Mouse (Mus musculus): Measurements from ENCODE around the gene Ugcg.

Ugcg gene

DNA sequence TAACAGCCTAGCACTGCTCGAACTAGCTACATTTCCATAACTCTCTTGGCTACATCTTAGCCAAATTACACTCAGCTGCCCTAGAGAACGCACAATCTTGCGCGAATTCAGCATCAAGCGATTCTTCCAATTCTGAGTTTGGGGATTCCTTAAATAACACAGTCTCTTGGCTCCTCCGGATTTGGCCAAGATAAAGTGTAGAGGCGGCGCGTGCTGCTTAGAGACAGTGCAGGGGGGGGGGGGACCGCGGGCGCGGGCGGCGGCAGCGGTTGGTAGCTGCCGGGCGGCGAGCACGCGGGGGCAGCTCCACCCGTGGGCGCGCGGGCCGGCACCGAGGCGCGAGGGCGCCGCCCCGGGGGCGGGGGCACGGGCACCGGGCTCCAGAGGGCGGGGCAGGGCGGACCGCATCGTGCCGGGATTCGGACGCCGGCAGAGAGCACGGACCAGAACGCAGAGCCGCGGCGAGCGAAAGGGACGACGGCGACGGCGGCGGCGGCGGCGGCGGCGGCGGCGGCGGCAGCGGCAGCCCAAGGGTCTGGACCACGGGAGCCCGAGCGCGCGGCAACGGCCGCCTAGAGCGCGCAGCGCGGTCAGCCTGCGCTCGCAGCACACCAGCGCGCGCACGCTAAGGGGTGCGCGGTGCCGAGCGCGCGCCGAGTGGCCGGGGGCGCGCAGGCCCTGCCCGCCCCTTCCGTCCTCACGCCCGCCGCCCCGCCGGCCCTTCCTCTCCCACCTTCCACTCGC lies at the start of gene Ugcg:
Ugcg (plus strand) TSS at position 456 of the 744 bp plus-strand sequence.
- DNase-seq (ENCODE audit: low spot score): peak; percentile 85

- no peak for DNase-seq (ENCODE audit: low spot score)
Observed at GRCm38 (mm10) chr4:59149043-59149442, 40.0 kb upstream of the Ugcg start.

GRCm38 (mm10) chr4:59150907-59151306 lies 38.1 kb upstream of the Ugcg start:
- DNase-seq (ENCODE audit: low spot score): no peak

GRCm38 (mm10) chr4:59151953-59152352 lies 37.1 kb upstream of the Ugcg start:
- DNase-seq (ENCODE audit: low spot score): no peak

- no peak for DNase-seq (ENCODE audit: low spot score)
Observed at GRCm38 (mm10) chr4:59156897-59157592, 32.0 kb upstream of the Ugcg start.

GRCm38 (mm10) chr4:59157654-59158053 lies 31.4 kb upstream of the Ugcg start:
- DNase-seq (ENCODE audit: low spot score): no peak

DNA sequence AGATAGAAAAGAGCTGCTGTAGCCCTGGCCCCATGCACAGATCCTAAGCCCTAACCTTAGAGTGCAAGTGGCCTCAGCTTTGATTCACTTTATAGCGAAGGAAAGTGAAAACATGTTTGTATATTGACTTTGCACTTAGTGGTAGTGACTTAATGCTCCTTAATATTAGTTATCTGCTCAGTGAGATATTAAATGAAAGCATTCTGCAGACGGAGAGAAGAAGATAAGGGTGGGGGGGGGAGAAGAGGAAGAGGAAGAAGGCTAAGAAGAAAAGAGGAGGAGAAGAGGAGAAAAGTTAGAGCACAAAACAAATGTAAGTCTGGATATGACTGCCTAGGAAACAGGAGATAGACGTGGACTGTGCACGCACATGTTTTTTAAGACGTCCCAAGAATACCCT lies 28.8 kb upstream of the Ugcg start:
- no peak for DNase-seq (ENCODE audit: low spot score)

- DNase-seq (ENCODE audit: low spot score): no peak
Observed at GRCm38 (mm10) chr4:59160959-59161670, 27.9 kb upstream of the Ugcg start.

DNA sequence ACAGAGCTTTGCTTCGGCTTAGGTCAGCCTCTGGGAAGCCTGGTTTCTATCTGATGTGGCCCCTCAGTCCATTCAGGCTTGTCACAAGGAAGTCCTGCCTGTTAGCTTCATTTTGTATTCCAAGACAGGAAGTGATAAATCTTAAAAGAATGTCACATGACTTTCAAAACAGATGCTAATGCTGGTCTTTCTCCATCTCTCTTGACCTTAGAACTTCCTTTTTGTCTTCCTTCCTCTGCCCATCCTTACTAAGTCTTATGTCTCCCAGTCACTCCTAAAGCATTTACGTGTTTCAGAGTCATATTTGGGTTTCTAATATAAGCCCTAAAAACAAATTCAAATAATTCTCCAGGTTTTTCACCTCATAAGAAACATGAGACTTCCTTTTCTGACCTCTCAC lies 25.0 kb upstream of the Ugcg start:
- no peak for DNase-seq (ENCODE audit: low spot score)

- no peak for DNase-seq (ENCODE audit: low spot score)
Observed at GRCm38 (mm10) chr4:59167251-59167847, 21.7 kb upstream of the Ugcg start.

DNA sequence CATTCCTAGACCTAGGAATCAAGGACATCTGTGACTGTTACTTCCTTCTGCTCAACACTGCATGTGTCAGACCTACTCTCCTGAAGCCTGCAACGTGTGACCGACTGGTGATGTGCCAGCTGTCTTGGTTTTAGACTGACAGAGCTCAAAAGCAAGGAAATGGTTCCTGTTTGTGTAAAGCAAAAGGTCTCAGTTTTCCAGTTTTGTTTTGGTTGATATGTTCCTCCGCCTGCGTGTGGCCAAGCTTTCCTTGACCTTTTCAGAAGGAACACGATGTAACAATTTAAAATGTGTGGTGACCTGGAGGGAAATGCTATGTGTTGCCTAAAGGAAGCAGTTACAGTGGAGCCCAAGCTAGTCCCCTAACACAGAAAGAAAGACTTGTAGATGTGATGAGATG lies 19.1 kb upstream of the Ugcg start:
- DNase-seq (ENCODE audit: low spot score): no peak

- peak; percentile 22 for DNase-seq (ENCODE audit: low spot score)
Observed at GRCm38 (mm10) chr4:59172616-59173015, 16.4 kb upstream of the Ugcg start.

- DNase-seq (ENCODE audit: low spot score): no peak
Observed at GRCm38 (mm10) chr4:59173181-59173922, 15.7 kb upstream of the Ugcg start.

DNA sequence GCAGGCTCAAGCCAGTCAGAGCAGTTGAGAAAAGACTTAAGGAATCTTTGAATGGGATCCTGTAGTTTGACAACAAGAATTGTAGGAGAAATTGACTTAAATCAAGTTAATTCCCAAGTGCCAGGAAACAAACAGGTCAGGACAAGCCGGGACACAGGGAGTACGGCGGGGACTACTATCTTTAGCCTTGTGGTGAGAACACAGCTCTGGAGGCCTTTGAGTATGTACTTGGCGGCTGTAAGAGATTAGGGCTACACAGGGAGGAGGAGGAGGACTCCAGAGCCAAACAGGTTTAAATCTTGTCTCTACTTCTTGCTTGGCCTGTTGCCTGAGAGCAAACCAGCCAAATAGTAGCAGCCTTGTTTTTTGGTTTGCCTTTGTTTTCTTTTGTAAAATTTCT lies 14.1 kb upstream of the Ugcg start:
- no peak for DNase-seq (ENCODE audit: low spot score)

DNA sequence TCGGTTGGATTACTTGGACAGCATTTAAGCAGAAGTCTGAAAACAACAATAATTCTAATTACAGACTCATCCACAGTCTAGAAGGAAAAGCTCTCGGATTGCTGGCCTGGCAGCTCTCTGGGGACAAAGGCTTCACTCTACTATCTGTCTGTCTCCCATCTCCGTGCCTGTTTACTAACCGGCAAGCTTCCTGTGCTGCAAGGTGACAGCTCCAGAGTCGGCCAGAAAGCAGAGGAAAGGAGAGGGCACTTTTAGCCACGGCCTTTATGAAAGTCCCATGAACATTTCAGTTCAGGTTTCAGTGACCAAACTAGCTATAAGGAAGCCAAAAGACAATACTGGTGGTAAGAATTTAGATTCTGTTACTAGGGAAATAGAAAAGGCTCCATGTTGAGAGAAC lies 13.1 kb upstream of the Ugcg start:
- DNase-seq (ENCODE audit: low spot score): no peak

GRCm38 (mm10) chr4:59177566-59177965 lies 11.5 kb upstream of the Ugcg start:
- DNase-seq (ENCODE audit: low spot score): no peak

GRCm38 (mm10) chr4:59181320-59182271 lies 7.5 kb upstream of the Ugcg start:
- DNase-seq (ENCODE audit: low spot score): no peak

- DNase-seq (ENCODE audit: low spot score): no peak
Observed at GRCm38 (mm10) chr4:59185671-59186070, 3.4 kb upstream of the Ugcg start.

- DNase-seq (ENCODE audit: low spot score): peak; percentile 61
Observed at GRCm38 (mm10) chr4:59187289-59187688, 1.8 kb upstream of the Ugcg start.

- DNase-seq (ENCODE audit: low spot score): no peak
Observed at GRCm38 (mm10) chr4:59188474-59188801, 619 bp upstream of the Ugcg start.
